Mouse (Mus musculus): ENCODE measurements around the gene Dspp.

Gene Dspp

GRCm38 (mm10) chr5:104201153-104201950 lies 30.8 kb downstream of the Dspp start:
- DNase-seq (ENCODE audit: low spot score in 2 of 2): no peak

GRCm38 (mm10) chr5:104202351-104202750 lies 31.8 kb downstream of the Dspp start, which contains the start of gene Dmp1:
Gene Dmp1, plus strand, starts transcription at chr5:104202613.
- DNase-seq (ENCODE audit: low spot score in 2 of 2): no peak

GRCm38 (mm10) chr5:104212531-104212930 lies 42.0 kb downstream of the Dspp start:
- DNase-seq (ENCODE audit: low spot score in 2 of 2): no peak

GRCm38 (mm10) chr5:104218926-104219325 lies 48.4 kb downstream of the Dspp start:
- DNase-seq (ENCODE audit: low spot score in 2 of 2): no peak

- DNase-seq (ENCODE audit: low spot score in 2 of 2): no peak
Observed at GRCm38 (mm10) chr5:104224299-104224698, 53.8 kb downstream of the Dspp start.

- no peak for DNase-seq (ENCODE audit: low spot score in 2 of 2)
Observed at GRCm38 (mm10) chr5:104224750-104225149, 54.2 kb downstream of the Dspp start.

- DNase-seq (ENCODE audit: low spot score in 2 of 2): no peak
Observed at GRCm38 (mm10) chr5:104228497-104228896, 58.0 kb downstream of the Dspp start.

All from urinary bladder, postnatal 4 days (tissue).